Mouse (Mus musculus): ENCODE results near the gene Primpol.
A peak's percentile ranks its signal among the peaks of the same experiment; 100 is the strongest.

Gene Primpol

GRCm38 (mm10) chr8:46566914-46567529 lies 50.0 kb downstream of the Primpol start:
- no peak for DNase-seq (ENCODE audit: low read depth in 2 of 2, low spot score in 2 of 2)

GRCm38 (mm10) chr8:46562333-46562732 lies 54.7 kb downstream of the Primpol start:
- no peak for DNase-seq (ENCODE audit: low read depth in 2 of 2, low spot score in 2 of 2)

GRCm38 (mm10) chr8:46559428-46559827 lies 57.6 kb downstream of the Primpol start:
- DNase-seq (ENCODE audit: low read depth in 2 of 2, low spot score in 2 of 2), result no peak

GRCm38 (mm10) chr8:46552441-46552765 lies 64.6 kb downstream of the Primpol start:
- DNase-seq (ENCODE audit: low read depth in 2 of 2, low spot score in 2 of 2), result peak in 1 of 2 experiments; percentile 2

GRCm38 (mm10) chr8:46551615-46552440 lies 65.2 kb downstream of the Primpol start, which contains the start of gene Cenpu:
Cenpu (plus strand) TSS chr8:46552028.
- DNase-seq (ENCODE audit: low read depth in 2 of 2, low spot score in 2 of 2), result peak; percentile 97 to 99

GRCm38 (mm10) chr8:46551029-46551428 lies 66.0 kb downstream of the Primpol start:
- DNase-seq (ENCODE audit: low read depth in 2 of 2, low spot score in 2 of 2), result no peak

GRCm38 (mm10) chr8:46550058-46550457 lies 67.0 kb downstream of the Primpol start:
- DNase-seq (ENCODE audit: low read depth in 2 of 2, low spot score in 2 of 2), result no peak

- peak in 1 of 2 experiments; percentile 15 for DNase-seq (ENCODE audit: low read depth in 2 of 2, low spot score in 2 of 2)
Measured at GRCm38 (mm10) chr8:46547245-46547644, 69.8 kb downstream of the Primpol start.

- no peak for DNase-seq (ENCODE audit: low read depth in 2 of 2, low spot score in 2 of 2)
Measured at GRCm38 (mm10) chr8:46546431-46547176, 70.4 kb downstream of the Primpol start.

- no peak for DNase-seq (ENCODE audit: low read depth in 2 of 2, low spot score in 2 of 2)
Measured at GRCm38 (mm10) chr8:46545854-46546253, 71.2 kb downstream of the Primpol start.

GRCm38 (mm10) chr8:46543662-46544061 lies 73.3 kb downstream of the Primpol start:
- no peak for DNase-seq (ENCODE audit: low read depth in 2 of 2, low spot score in 2 of 2)

GRCm38 (mm10) chr8:46543191-46543590 lies 73.8 kb downstream of the Primpol start:
- DNase-seq (ENCODE audit: low read depth in 2 of 2, low spot score in 2 of 2), result peak; percentile 55 to 66

GRCm38 (mm10) chr8:46539701-46540100 lies 77.3 kb downstream of the Primpol start:
- DNase-seq (ENCODE audit: low read depth in 2 of 2, low spot score in 2 of 2), result no peak

- DNase-seq (ENCODE audit: low read depth in 2 of 2, low spot score in 2 of 2), result no peak
Measured at GRCm38 (mm10) chr8:46533926-46534325, 83.1 kb downstream of the Primpol start.

- DNase-seq (ENCODE audit: low read depth in 2 of 2, low spot score in 2 of 2), result no peak
Measured at GRCm38 (mm10) chr8:46530541-46530940, 86.5 kb downstream of the Primpol start.

GRCm38 (mm10) chr8:46529508-46529907 lies 87.5 kb downstream of the Primpol start:
- no peak for DNase-seq (ENCODE audit: low read depth in 2 of 2, low spot score in 2 of 2)

- DNase-seq (ENCODE audit: low read depth in 2 of 2, low spot score in 2 of 2), result no peak
Measured at GRCm38 (mm10) chr8:46526821-46527220, 90.2 kb downstream of the Primpol start.

GRCm38 (mm10) chr8:46526098-46526497 lies 90.9 kb downstream of the Primpol start:
- no peak for DNase-seq (ENCODE audit: low read depth in 2 of 2, low spot score in 2 of 2)
